Mouse (Mus musculus): ENCODE measurements at regions not wholly inside any gene's neighbourhood (a gene's known extent, or its start where the extent isn't known, plus 50 kb on each side); places are given as distances from the start of the nearest gene placed in this dataset.

DNA sequence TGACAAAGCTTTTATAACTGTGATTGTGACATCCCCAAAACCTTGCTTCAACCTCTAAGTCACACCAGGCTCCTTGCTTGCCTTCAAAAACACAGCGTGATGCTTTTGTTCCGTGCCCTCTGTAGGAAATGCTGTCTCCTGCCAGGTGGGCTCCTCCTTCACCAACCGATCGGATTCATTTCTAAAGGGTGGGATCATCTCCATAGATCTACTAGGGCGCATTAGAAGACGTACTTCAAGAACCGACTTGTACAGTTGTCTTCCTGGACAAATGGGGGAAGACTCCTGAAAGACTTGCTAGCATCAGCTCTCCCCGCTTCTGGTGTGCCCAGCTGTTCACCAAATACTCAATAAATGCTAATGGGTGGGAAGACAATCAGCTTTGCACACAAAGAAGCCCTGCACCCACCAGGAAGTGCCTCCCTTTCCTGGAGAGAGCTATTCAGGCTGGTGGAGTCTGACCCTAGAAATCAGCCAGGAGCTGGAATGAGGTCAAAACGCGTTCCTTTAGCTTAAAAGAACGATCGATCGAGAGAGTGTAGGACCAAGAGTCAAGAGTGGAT lies 53.0 kb downstream of the Hoxa1 start:
- peak overlapping the region; percentile 41 for H3K4me3 ChIP-seq (ENCODE audit: insufficient read depth, low read depth, low read length)
- peak overlapping the region; percentile 58 for H3K27ac ChIP-seq (replicated peaks; ENCODE audit: low read depth, low read length)
- peaks cover 19% of the 10 kb centered on the region for H3K4me1 ChIP-seq (ENCODE audit: control insufficient read depth, insufficient read depth, insufficient read length, low read length)

GRCm38 (mm10) chr6:52104141-52104540 lies 54.0 kb downstream of the Hoxa1 start:
- Histone ChIP-seq H3K27ac (replicated peaks; ENCODE audit: low read depth, low read length) (peak overlapping the region; percentile 33), H3K4me1 (ENCODE audit: control insufficient read depth, insufficient read depth, insufficient read length, low read length) (peaks cover 19% of the 10 kb centered on the region), H3K4me3 (ENCODE audit: insufficient read depth, low read depth, low read length) (0 out of 2 replicates have a peak overlapping the region, but pooled peaks have one; percentile 12)

GRCm38 (mm10) chr6:52103661-52104060 lies 54.5 kb downstream of the Hoxa1 start:
- H3K4me1 ChIP-seq (ENCODE audit: control insufficient read depth, insufficient read depth, insufficient read length, low read length) = peaks cover 19% of the 10 kb centered on the region
- peak overlapping the region; percentile 95 for H3K27ac ChIP-seq (replicated peaks; ENCODE audit: low read depth, low read length)
- no peak overlapping the region for H3K4me3 ChIP-seq (ENCODE audit: insufficient read depth, low read depth, low read length)

- Histone ChIP-seq H3K27ac (replicated peaks; ENCODE audit: low read depth, low read length) (peak overlapping the region; percentile 95), H3K4me3 (ENCODE audit: insufficient read depth, low read depth, low read length) (peak overlapping the region; percentile 31), H3K4me1 (ENCODE audit: control insufficient read depth, insufficient read depth, insufficient read length, low read length) (peaks cover 19% of the 10 kb centered on the region)
These were observed 55.4 kb downstream of the Hoxa1 start for GRCm38 (mm10) chr6:52102699-52103098.

GRCm38 (mm10) chr6:52102179-52102578 lies 55.9 kb downstream of the Hoxa1 start:
- peak overlapping the region; percentile 95 for H3K27ac ChIP-seq (replicated peaks; ENCODE audit: low read depth, low read length)
- peaks cover 19% of the 10 kb centered on the region for H3K4me1 ChIP-seq (ENCODE audit: control insufficient read depth, insufficient read depth, insufficient read length, low read length)
- H3K4me3 ChIP-seq (ENCODE audit: insufficient read depth, low read depth, low read length) = no peak overlapping the region

DNA sequence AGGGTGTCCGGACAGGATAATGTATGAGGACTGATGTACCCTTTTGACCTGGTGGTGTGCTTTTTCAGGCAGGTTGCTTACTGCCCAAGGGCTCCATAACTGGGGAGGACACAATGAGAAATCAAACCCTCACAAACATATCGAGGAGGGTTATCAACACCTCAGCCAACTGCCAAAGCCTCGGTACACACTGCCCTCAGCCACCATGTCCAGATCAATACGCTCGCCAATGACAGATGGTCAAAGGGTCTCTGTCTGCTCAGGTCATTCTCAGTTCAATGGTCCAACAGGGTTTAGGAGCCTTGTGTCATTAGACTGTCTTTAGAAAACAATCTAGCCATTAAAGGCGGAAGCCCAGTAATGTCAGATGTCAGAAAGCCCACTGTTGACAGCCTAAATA lies 56.9 kb downstream of the Hoxa1 start:
- H3K4me3 ChIP-seq (ENCODE audit: insufficient read depth, low read depth, low read length) = no peak overlapping the region
- 0 out of 2 replicates have a peak overlapping the region, but pooled peaks have one; percentile 8 for H3K27ac ChIP-seq (replicated peaks; ENCODE audit: low read depth, low read length)
- H3K4me1 ChIP-seq (ENCODE audit: control insufficient read depth, insufficient read depth, insufficient read length, low read length) = peaks cover 19% of the 10 kb centered on the region

DNA sequence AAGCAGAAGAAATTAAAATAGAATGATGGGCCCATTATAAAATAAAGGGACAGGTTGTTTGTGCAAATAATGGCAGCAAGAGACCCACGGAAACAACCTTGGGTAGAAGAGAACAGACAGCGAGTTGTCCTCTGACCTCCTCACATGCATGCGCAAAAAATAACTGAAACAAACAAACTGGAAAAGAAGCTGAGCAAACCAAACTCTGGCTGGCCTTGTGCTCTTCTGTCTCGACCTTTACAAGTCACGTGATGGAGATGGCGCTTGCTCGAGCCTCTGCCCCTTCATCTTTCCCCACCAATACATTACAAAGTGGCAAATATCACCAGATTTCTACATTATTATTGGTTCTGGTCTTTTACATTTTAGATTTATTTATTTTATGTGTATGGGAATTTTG lies 59.3 kb downstream of the Hoxa1 start:
- Histone ChIP-seq H3K4me3 (ENCODE audit: insufficient read depth, low read depth, low read length) (no peak overlapping the region), H3K4me1 (ENCODE audit: control insufficient read depth, insufficient read depth, insufficient read length, low read length) (peaks cover 10% of the 10 kb centered on the region; the same call in 1 of the 2 replicates), H3K27ac (replicated peaks; ENCODE audit: low read depth, low read length) (no peak overlapping the region)

GRCm38 (mm10) chr6:52095575-52095974 lies 62.5 kb downstream of the Hoxa1 start:
- H3K27ac ChIP-seq (replicated peaks; ENCODE audit: low read depth, low read length) = no peak overlapping the region
- peaks cover 13% of the 10 kb centered on the region; the same call in 1 of the 2 replicates for H3K4me1 ChIP-seq (ENCODE audit: control insufficient read depth, insufficient read depth, insufficient read length, low read length)
- H3K4me3 ChIP-seq (ENCODE audit: insufficient read depth, low read depth, low read length) = no peak overlapping the region

GRCm38 (mm10) chr6:52091445-52091844 lies 66.7 kb downstream of the Hoxa1 start:
- H3K4me1 ChIP-seq (ENCODE audit: control insufficient read depth, insufficient read depth, insufficient read length, low read length) = peaks cover 20% of the 10 kb centered on the region; the same call in 1 of the 2 replicates
- no peak overlapping the region for H3K4me3 ChIP-seq (ENCODE audit: insufficient read depth, low read depth, low read length)
- peak overlapping the region; percentile 89 for H3K27ac ChIP-seq (replicated peaks; ENCODE audit: low read depth, low read length)

DNA sequence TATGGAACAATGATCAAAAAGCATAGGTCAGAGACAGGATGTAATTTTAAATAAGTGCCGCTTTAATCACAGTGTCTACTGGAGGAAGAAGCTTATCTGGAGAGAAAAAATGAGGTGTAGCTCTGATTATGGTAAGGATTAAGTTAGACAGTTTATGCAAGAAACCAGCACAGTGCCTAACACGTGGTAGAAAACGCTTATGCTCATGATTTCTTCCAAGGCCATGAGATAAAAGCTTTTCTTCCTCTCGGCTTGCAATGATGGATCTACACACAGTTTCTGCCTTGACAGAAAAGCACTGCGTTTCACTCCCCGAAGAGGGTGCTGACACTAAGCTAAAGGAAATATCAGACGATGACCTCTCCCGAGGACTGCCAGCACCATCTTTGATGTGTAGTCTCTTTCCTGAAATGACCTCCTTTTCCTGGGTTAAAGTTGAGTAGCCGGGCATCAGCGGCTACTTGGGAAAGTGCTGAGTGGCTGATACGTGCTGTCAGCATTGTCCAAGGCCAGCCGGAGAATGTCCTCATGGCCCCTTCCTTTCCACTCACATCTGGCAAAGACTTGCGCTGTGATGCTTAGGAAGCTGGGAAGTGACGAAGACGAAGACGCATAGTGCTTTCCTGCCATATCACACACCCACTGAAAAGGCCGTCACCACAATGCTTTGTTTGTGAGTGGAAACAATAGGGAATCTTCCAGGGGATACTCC lies 72.0 kb downstream of the Hoxa1 start:
- H3K27ac ChIP-seq (replicated peaks; ENCODE audit: low read depth, low read length) = peak overlapping the region; percentile 86
- peaks cover 11% of the 10 kb centered on the region; the same call in 1 of the 2 replicates for H3K4me1 ChIP-seq (ENCODE audit: control insufficient read depth, insufficient read depth, insufficient read length, low read length)
- no peak overlapping the region; the same call in 1 of the 2 replicates for H3K4me3 ChIP-seq (ENCODE audit: insufficient read depth, low read depth, low read length)

- H3K27ac ChIP-seq (replicated peaks; ENCODE audit: low read depth, low read length) = no peak overlapping the region
These were observed 72.3 kb upstream of the Skap2 start for GRCm38 (mm10) chr6:52084622-52085021.

GRCm38 (mm10) chr6:52079501-52079900 lies 67.2 kb upstream of the Skap2 start:
- Histone ChIP-seq H3K27ac (replicated peaks; ENCODE audit: low read depth, low read length) (no peak overlapping the region), H3K4me3 (ENCODE audit: insufficient read depth, low read depth, low read length) (no peak overlapping the region), H3K4me1 (ENCODE audit: control insufficient read depth, insufficient read depth, insufficient read length, low read length) (peaks cover 10% of the 10 kb centered on the region)

More at GRCm38 (mm10) chr6:52084622-52085021, 72.3 kb upstream of the Skap2 start:
- Histone ChIP-seq H3K4me1 (ENCODE audit: control insufficient read depth, insufficient read depth, insufficient read length, low read length) (peaks cover 8% of the 10 kb centered on the region; the same call in 1 of the 2 replicates), H3K4me3 (ENCODE audit: insufficient read depth, low read depth, low read length) (no peak overlapping the region)

- Histone ChIP-seq H3K4me3 (ENCODE audit: insufficient read depth, low read depth, low read length) (no peak overlapping the region), H3K4me1 (ENCODE audit: control insufficient read depth, insufficient read depth, insufficient read length, low read length) (peaks cover 10% of the 10 kb centered on the region), H3K27ac (replicated peaks; ENCODE audit: low read depth, low read length) (no peak overlapping the region)
These were observed 66.4 kb upstream of the Skap2 start for GRCm38 (mm10) chr6:52078530-52079340.

GRCm38 (mm10) chr6:52076179-52076932 lies 64.0 kb upstream of the Skap2 start:
- H3K27ac ChIP-seq (replicated peaks; ENCODE audit: low read depth, low read length) = no peak overlapping the region
- peaks cover 10% of the 10 kb centered on the region for H3K4me1 ChIP-seq (ENCODE audit: control insufficient read depth, insufficient read depth, insufficient read length, low read length)
- H3K4me3 ChIP-seq (ENCODE audit: insufficient read depth, low read depth, low read length) = no peak overlapping the region

DNA sequence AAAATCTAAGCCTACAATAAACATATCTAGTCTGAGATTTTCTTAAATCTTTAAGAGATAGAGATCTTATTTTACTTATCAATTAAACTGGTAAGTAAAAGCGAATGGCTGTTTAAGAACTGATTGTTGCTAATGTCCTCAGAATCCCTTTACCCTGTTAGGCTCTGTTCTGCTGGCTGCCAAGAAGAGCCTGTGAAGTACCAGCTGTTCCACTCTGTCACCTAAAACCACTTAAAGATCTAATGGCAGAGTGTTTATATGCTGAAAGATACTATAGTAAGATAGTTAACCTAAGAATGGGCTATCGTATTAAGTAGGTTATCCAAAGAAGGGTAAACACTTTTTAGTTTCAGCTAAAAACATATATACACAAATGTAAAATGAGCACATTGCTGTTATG lies 62.6 kb upstream of the Skap2 start:
- H3K4me3 ChIP-seq (ENCODE audit: insufficient read depth, low read depth, low read length) = no peak overlapping the region
- H3K4me1 ChIP-seq (ENCODE audit: control insufficient read depth, insufficient read depth, insufficient read length, low read length) = peaks cover 10% of the 10 kb centered on the region
- H3K27ac ChIP-seq (replicated peaks; ENCODE audit: low read depth, low read length) = no peak overlapping the region

Measured in brown adipose tissue, adult 24 weeks (tissue).